Mouse (Mus musculus): ENCODE data around the gene Ndel1.

Ndel1 gene

DNA sequence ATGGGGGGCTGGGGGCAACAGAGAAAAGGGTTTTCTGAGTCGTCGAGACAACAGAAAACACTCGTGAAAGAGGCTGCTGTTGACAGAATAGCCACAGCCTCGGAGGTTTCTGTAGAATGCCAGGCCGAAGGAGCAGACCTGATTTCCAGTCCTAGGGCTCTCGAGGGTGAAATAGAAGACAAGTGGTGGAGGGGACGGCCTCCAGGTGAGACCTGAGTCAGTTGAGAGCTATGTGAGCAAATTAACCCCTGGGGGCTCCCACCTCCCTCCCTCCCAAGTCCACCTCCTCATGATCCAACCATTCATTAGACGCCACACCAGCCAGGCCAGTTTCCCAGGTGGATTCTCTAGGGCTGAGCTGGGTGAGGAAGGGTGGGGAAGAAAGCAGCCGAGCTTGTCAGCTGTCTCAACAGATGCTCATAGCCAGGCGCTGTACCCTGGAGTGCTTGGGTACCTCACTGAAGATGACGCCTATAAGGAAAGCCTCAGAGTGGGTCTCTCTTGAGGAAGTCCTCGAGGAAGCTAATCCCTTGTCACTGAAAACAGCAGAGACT, 22.3 kb upstream of the Ndel1 start:
- in situ Hi-C loops (cut with MboI, MseI) = no loop called here

- in situ Hi-C loops (cut with MboI, MseI) = no loop called here
These were observed 20.7 kb upstream of the Ndel1 start for GRCm38 (mm10) chr11:68892233-68892832.

DNA sequence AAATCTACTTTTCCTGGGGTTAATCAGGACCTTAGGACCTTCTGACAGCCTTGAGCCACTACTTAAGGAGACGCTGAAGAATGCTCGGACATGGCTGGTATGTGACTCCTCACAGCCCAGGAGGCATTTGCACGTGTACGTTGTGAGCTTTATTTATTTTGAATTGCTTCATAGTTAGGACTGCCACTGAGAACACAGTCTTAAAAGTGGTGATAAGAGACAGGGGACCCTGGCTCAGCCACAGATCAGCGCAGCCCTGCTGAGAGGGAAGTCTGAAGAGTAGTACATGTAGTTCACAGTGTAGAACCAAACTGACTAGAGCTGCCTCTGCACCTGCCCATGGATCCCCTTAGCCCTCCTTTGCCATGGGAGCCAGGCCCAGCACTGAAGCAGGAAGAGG, 20.2 kb upstream of the Ndel1 start:
- in situ Hi-C loops (cut with MboI, MseI) = no loop called here

DNA sequence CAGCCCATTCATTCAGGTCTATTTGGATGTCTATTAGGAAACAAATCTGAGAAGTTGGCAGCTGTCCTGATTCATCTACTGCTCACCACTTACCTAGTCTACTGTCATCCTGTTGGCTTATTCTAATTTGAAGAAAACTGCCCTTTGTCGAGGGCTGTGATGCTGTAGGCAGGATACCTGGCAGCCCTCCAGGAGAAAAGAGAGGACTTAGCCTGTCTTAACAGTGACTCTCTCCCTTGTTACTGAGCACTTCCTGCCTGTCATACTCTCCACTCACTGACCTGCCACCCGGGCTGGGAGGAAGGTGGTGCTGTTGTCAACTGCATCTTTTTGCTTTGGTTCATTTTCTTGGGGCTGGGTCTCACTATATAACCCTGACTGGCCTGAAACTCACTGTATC, 19.0 kb upstream of the Ndel1 start:
- in situ Hi-C loops (cut with MboI, MseI) = no loop called here

GRCm38 (mm10) chr11:68888653-68889052, 17.0 kb upstream of the Ndel1 start:
- in situ Hi-C loops (cut with MboI, MseI) = no loop called here

- in situ Hi-C loops (cut with MboI, MseI) = no loop called here
These were observed 16.6 kb upstream of the Ndel1 start, which contains the start of gene Rnf222 for GRCm38 (mm10) chr11:68888253-68888652. Gene Rnf222 (plus strand): TSS chr11:68888553.

DNA sequence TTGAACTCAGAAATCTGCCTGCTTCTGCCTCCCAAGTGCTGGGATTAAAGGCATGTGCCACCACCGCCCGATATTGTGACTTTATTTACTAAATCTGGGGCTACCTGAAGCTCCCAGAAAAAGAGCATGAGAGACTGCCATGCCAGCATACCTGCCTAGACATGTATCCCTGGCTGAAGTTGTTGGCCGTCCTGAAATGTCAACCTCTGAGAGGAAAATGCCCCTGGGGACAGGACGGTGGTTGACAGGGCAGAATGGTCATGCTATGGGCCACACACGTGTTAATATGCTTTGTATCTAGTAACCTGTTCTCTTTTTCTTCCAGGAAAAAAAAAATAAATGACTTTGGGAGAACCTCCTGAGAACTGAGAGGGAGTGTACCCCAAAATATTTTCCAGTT, 14.4 kb upstream of the Ndel1 start:
- in situ Hi-C loops (cut with MboI, MseI) = no loop called here

- in situ Hi-C loops (cut with MboI, MseI) = no loop called here
These were observed 12.7 kb upstream of the Ndel1 start for GRCm38 (mm10) chr11:68884368-68884767.

DNA sequence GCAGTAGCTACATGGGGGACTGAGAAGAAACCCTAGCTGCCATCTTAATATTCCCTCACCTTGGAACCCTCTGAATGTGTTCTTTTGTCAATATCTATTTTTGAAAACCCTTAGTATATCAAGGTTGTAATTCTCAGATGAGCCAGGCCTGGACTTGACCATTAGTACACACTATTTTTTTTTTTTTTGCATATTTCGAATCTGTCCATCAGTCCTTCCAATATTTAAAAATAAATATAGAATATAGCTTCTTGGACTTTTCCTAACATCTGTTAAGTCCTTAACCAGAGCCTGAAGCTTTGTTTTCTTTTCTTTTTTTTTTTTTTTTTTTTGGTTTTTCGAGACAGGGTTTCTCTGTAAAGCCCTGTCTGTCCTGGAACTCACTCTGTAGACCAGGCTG, 12.2 kb upstream of the Ndel1 start:
- in situ Hi-C loops (cut with MboI, MseI) = no loop called here

- in situ Hi-C loops (cut with MboI, MseI) = no loop called here
These were observed 10.4 kb upstream of the Ndel1 start for GRCm38 (mm10) chr11:68882107-68882506.

DNA sequence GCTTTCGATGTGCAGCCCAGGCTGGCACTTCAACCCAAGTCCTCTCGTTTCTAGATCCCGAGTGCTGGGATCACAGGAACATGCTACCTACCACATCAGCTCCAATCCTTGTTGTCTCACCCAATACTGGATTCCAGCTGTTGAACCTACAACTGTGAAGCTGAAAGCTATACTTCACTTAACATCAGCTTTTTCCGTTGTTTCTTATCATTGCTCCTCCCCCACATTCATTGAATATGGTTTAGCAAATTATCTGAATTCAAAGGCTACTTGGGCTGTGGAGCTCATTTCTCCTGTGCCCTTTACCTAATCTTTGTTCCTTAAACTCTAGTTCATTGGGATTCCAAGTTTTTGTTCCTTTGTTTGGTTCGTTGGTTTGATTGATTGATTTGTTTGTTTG, 7.2 kb upstream of the Ndel1 start:
- in situ Hi-C loops (cut with MboI, MseI) = no loop called here

DNA sequence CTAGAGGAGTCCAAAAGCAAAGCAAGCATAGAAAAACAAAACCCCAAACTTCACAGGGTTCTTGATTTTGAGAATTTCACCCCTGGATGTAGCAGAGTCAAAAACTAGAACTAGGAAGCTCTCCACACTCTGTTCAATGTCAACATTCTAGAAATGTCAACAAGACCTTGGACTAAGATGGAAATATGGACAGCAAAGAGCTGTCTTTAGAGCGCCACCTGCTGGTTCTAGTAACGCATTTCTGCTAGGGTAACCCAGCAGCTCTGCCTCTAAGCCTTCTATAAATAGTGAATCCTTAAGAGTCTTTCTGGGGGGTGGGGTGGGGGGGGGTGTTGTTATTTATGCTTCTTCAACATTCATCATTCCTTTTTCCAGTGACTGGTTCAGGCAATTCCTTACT, 3.2 kb upstream of the Ndel1 start:
- in situ Hi-C loops (cut with MboI, MseI) = no loop called here

DNA sequence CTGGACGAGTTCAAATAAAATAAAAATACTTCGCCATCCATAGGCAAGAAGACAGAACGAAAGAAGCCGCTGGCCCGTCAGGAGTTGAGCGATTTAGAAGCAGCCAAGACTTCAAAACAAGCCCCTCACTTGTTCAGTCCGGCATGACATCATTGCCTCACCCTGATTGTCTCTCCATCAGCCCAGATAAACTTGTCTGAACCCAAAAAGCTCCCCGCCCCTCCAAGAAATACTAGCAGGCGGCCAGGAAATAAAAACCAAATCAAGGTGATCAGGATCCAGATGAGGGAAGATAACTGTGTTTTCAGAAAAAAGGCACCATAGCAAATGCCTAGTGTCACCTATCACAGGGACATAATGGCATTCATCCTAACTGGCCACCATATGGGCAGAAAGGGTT, 381 bp downstream of the Ndel1 start:
- in situ Hi-C loops (cut with MboI, MseI) = no loop called here

DNA sequence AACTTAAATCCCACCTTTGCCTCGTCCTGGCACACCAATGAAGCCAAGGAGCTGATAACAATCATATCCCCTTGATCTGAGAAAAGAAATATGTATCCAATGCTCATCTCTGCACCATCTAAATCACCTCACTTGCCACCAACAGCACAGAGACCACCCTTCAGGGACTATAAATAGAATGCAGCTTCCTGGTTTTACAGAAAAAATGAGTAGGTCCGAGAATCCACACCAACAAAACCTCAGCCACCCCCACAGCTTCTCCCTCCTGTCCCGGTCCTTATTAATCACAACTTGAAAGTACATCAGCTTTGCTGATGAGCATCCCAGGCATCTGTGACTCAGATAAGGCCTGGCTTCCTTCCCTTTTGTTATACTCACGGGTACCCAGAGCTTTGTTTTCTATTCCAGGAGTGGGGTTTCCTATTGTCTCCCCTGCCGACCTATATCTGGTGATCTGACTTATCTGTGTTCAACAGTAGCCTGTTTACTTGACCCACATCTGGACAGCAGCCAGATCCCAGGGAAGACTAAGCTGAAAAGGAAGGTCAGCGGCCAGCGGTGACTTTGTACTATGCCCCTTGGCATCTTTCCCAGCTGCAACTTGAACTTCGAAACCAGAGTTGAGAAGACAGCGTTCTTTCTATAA, 7.0 kb downstream of the Ndel1 start:
- in situ Hi-C loops (cut with MboI, MseI) = no loop called here

DNA sequence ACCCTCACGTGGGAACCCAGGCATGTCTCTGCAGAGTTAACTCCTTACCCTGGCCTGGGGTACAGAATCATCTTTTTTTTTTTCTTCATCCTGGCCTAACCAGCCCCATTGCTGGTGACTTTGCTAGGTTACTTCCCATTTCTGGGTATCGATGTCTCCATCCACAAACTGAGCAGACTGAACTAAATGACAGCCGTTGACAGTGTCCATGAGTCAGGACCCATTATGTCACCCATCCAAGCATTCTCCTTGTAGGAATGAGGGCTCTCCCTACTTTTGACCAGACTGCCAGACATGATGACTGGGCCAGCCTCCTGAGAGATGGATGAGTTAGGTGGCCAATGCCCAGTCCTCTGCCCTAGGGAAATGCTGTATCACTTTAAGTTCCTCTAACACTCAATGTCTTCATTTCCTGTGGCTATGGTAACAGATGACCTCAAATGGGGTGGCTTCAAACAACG, 8.0 kb downstream of the Ndel1 start:
- in situ Hi-C loops (cut with MboI, MseI) = no loop called here

DNA sequence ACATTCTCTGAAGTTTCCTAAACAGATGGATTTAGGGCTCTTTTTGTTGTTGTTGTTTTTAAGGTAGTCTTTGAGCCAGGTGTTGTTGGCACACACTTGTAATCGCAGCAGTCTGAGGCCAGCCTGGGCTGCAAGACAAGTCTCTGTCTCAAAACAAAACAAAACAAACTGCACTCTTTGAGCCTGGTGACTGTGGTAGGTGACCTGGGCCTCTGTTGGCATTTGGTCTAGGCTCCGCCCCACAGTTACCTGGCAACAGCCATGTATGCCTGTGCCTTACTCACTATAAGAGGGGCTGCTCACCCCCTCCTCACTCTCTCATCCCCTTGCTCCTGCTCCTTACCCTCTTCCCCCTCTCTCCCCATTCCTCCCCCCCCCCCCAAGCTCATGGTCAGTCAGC, 9.4 kb downstream of the Ndel1 start:
- in situ Hi-C loops (cut with MboI, MseI) = no loop called here

GRCm38 (mm10) chr11:68859943-68860593, 11.6 kb downstream of the Ndel1 start:
- in situ Hi-C loops (cut with MboI, MseI) = no loop called here

GRCm38 (mm10) chr11:68857329-68857728, 14.3 kb downstream of the Ndel1 start:
- in situ Hi-C loops (cut with MboI, MseI) = no loop called here

GRCm38 (mm10) chr11:68854621-68855020, 17.0 kb downstream of the Ndel1 start:
- in situ Hi-C loops (cut with MboI, MseI) = no loop called here

DNA sequence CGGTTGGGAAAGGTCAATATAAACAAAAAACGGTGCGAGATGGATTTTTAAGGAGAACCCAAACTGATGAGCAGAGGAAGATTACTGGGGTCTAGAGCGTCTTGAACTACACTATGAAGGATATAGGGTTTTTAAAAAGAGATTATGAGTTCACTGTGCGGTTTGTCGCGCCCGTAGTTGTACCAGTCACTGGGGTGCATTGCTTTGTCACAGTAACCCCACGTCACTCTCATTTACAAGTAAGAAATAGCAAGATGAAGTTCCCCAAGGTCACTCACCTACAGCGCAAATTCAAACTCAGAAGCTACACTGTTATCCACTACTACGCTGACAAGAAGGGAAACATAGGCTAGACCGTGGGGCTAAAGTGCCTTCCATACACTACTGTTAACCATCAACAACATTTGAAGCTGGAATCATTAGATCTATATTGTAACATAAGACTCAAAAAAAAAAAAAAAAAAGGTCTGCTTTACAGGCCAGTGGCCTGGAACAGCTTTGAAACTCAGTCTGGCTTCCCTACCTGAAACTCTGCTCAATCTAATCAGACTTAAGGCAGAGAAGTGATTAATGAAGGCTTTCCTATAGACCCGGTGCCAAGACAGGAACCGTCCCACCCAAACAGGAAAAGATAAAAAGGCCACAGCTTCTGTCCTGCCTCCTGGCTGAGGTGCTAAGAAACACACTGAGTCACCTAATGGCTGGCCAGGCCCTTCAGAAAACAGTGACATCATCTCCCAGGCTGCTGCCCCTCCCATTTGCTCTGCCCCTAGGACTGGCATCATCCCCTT, 17.9 kb downstream of the Ndel1 start:
- in situ Hi-C loops (cut with MboI, MseI) = no loop called here

DNA sequence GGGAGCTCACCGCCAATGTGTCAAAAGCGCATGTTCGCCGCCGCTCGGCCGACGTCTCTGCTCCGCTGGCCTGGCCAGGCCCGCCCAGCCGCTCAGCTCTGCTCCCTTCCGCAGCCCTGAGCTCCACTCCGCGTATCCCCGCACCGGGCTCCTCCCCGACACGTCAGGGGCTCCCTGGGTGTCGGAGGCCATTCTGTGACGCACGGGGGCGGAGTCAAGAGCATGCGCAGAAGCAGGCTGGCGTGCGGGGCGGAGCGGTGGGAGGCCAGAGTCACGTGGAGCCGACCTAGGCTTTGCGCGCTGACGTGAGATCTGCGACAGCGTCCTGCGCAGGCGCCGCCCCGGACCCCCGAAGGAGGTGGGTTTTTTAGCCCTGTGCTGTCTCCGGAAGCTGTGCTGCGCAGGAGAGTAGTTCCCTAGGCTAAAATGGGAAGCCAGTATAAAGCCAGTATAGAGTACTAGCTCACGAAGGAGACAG, 18.7 kb downstream of the Ndel1 start:
- in situ Hi-C loops (cut with MboI, MseI) = no loop called here

DNA sequence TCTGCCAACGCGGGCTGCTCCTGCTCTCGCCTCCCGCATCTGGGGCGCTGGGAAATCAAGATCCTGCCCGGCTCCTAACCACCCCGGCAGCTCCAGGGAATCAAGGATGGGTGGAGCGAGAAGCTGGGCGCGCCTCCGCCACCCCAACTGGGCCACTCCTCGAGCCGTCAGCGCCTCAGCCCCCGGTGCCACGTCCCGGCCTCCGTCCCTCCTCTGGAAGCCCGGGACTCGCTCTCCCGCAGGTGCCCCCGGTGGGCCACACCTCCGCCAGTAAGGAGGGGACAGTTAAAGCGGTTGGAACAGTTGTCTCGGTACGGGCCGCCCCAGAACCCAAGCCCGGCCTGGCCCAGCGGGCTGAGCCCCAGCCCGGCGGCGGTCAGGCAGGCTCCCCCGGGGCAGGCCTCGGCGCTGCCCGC, 19.2 kb downstream of the Ndel1 start:
- in situ Hi-C loops (cut with MboI, MseI) = no loop called here

Data from T-helper 2 cell (primary cell).